Mouse (Mus musculus): ENCODE data around the gene Prpf4. TPM values are rescaled to one million over a fixed set of nuclear protein-coding genes. Genes with fewer than 3 reads are reported as not detected.

Prpf4 gene
- total and polyA plus RNA-seq, 3 experiments, result 18.1 to 33.7 (median 33.5) TPM

- Histone ChIP-seq H3K9me3 (replicated peaks; ENCODE audit: low read length) (peaks cover under 1% of the 10 kb centered on the region), H3K27me3 (replicated peaks) (no peaks in the 10 kb centered on the region), H3K27ac (ENCODE audit: insufficient read depth, low read depth) (no peak overlapping the region), H3K36me3 (replicated peaks in 1 of 2; ENCODE audit: control insufficient read depth in 1 of 2, insufficient read depth in 1 of 2, low read length in 1 of 2) (no peaks in the 10 kb centered on the region), H3K9ac (ENCODE audit: insufficient read depth, low read depth) (no peak overlapping the region), H3K79me2 (replicated peaks; ENCODE audit: control insufficient read depth, extremely low read depth, insufficient read depth, poor library complexity, severe bottlenecking) (no peaks in the 10 kb centered on the region), H3K4me1 (ENCODE audit: control insufficient read depth in 1 of 2, insufficient read depth in 2 of 2) (peaks cover 0 to 30% of the 10 kb centered on the region in 2 experiments; a peak in 3 of 4 replicates), H3K4me3 (replicated peaks in 1 of 3; ENCODE audit: low read depth in 2 of 3, low read length in 2 of 3, poor library complexity in 1 of 3) (no peak overlapping the region), H3K4me2 (ENCODE audit: insufficient read depth, low read depth, poor library complexity, severe bottlenecking) (no peak overlapping the region)
- peak; percentile 74 for DNase-seq (ENCODE audit: extremely low read depth)
- no peak for TF ChIP-seq RAD21 (IDR thresholded peaks at IDR 0.05; ENCODE audit: low read depth, low read length)
- TF ChIP-seq ELF1 (IDR thresholded peaks at IDR 0.05; ENCODE audit: low read depth, low read length), result peak; percentile 80
- TF ChIP-seq TBP (conservative IDR thresholded peaks at IDR 0.05; ENCODE audit: low read depth, low read length), result peak; percentile 99
- TF ChIP-seq MAFK (IDR thresholded peaks at IDR 0.05; ENCODE audit: insufficient replicate concordance, low read length), result peak; percentile 70; the same call in 1 of the 2 replicates
- TF ChIP-seq KAT2A (IDR thresholded peaks at IDR 0.05; ENCODE audit: insufficient replicate concordance, low read length), result no peak
- TF ChIP-seq MAX (IDR thresholded peaks at IDR 0.05; ENCODE audit: low read length), result no peak
- TF ChIP-seq ZNF384 (IDR thresholded peaks at IDR 0.05; ENCODE audit: low read depth, low read length), result no peak
- dilution Hi-C loops (cut with MboI; ENCODE audit: extremely low pct_ligation_motif_present, extremely low pct_unique_long_range_greater_than_20kb, low sequenced_read_pairs) (no loop called here), in situ Hi-C loops (cut with MboI; ENCODE audit: low pct_ligation_motif_present, low pct_unique_long_range_greater_than_20kb, low sequenced_read_pairs) (no loop called here)
Observed at GRCm38 (mm10) chr4:62437256-62437778, 28.7 kb downstream of the Prpf4 start.

- dilution Hi-C loops (cut with MboI; ENCODE audit: extremely low pct_ligation_motif_present, extremely low pct_unique_long_range_greater_than_20kb, low sequenced_read_pairs), result no loop called here
- no peak overlapping the region for H3K4me2 ChIP-seq (ENCODE audit: insufficient read depth, low read depth, poor library complexity, severe bottlenecking)
- no peak overlapping the region for H3K4me3 ChIP-seq (replicated peaks in 1 of 3; ENCODE audit: low read depth in 2 of 3, low read length in 2 of 3, poor library complexity in 1 of 3)
- H3K79me2 ChIP-seq (replicated peaks; ENCODE audit: control insufficient read depth, extremely low read depth, insufficient read depth, poor library complexity, severe bottlenecking), result no peaks in the 10 kb centered on the region
- peaks cover 0 to 30% of the 10 kb centered on the region in 2 experiments; a peak in 3 of 4 replicates for H3K4me1 ChIP-seq (ENCODE audit: control insufficient read depth in 1 of 2, insufficient read depth in 2 of 2)
- no peak for DNase-seq (ENCODE audit: extremely low read depth)
- TF ChIP-seq USF1 (IDR thresholded peaks at IDR 0.05; ENCODE audit: low read depth, low read length), result no peak
- no peak for TF ChIP-seq TCF12 (IDR thresholded peaks at IDR 0.05; ENCODE audit: low read depth, low read length)
- H3K27ac ChIP-seq (ENCODE audit: insufficient read depth, low read depth), result no peak overlapping the region
- in situ Hi-C loops (cut with MboI; ENCODE audit: low pct_ligation_motif_present, low pct_unique_long_range_greater_than_20kb, low sequenced_read_pairs), result no loop called here
- H3K27me3 ChIP-seq (replicated peaks), result no peaks in the 10 kb centered on the region
- H3K36me3 ChIP-seq (replicated peaks in 1 of 2; ENCODE audit: control insufficient read depth in 1 of 2, insufficient read depth in 1 of 2, low read length in 1 of 2), result no peaks in the 10 kb centered on the region
- no peak overlapping the region for H3K9ac ChIP-seq (ENCODE audit: insufficient read depth, low read depth)
- peaks cover 2% of the 10 kb centered on the region for H3K9me3 ChIP-seq (replicated peaks; ENCODE audit: low read length)
Observed at GRCm38 (mm10) chr4:62437871-62438270, 29.3 kb downstream of the Prpf4 start.

GRCm38 (mm10) chr4:62439793-62440192 is 31.2 kb downstream of the Prpf4 start:
- Histone ChIP-seq H3K4me3 (replicated peaks in 1 of 3; ENCODE audit: low read depth in 2 of 3, low read length in 2 of 3, poor library complexity in 1 of 3) (no peak overlapping the region), H3K36me3 (replicated peaks in 1 of 2; ENCODE audit: control insufficient read depth in 1 of 2, insufficient read depth in 1 of 2, low read length in 1 of 2) (no peaks in the 10 kb centered on the region), H3K27me3 (replicated peaks) (no peaks in the 10 kb centered on the region), H3K9ac (ENCODE audit: insufficient read depth, low read depth) (no peak overlapping the region), H3K9me3 (replicated peaks; ENCODE audit: low read length) (peaks cover 3% of the 10 kb centered on the region), H3K4me1 (ENCODE audit: control insufficient read depth in 1 of 2, insufficient read depth in 2 of 2) (peaks cover 0 to 18% of the 10 kb centered on the region in 2 experiments; a peak in 3 of 4 replicates), H3K27ac (ENCODE audit: insufficient read depth, low read depth) (no peak overlapping the region), H3K79me2 (replicated peaks; ENCODE audit: control insufficient read depth, extremely low read depth, insufficient read depth, poor library complexity, severe bottlenecking) (no peaks in the 10 kb centered on the region), H3K4me2 (ENCODE audit: insufficient read depth, low read depth, poor library complexity, severe bottlenecking) (no peak overlapping the region)
- in situ Hi-C loops (cut with MboI; ENCODE audit: low pct_ligation_motif_present, low pct_unique_long_range_greater_than_20kb, low sequenced_read_pairs), result no loop called here
- no peak for DNase-seq (ENCODE audit: extremely low read depth)
- dilution Hi-C loops (cut with MboI; ENCODE audit: extremely low pct_ligation_motif_present, extremely low pct_unique_long_range_greater_than_20kb, low sequenced_read_pairs), result no loop called here
- no peak for TF ChIP-seq ELF1 (IDR thresholded peaks at IDR 0.05; ENCODE audit: low read depth, low read length)
- no peak for TF ChIP-seq PAX5 (IDR thresholded peaks at IDR 0.05; ENCODE audit: low read length)
